8 mouse cellular contexts compared by ENCODE assay signal in genomic region chr14:100284861-100285655, GRCm38 (mm10). TPM values are rescaled to one million over a fixed set of nuclear protein-coding genes. Genes with fewer than 3 reads are reported as not detected.
DNase-seq lines count a peak whose midpoint lies in the region; ATAC-seq and TF ChIP-seq lines count a peak whose summit lies in the region.

No protein-coding gene starts in this region.

- no peaks in the 10 kb centered on the region for H3K36me3 ChIP-seq in ES-Bruce4 (ENCODE audit: control insufficient read depth, insufficient read depth, low read length, poor library complexity, severe bottlenecking)
- H3K36me3 ChIP-seq in forebrain, postnatal 0 days (ENCODE audit: insufficient read depth), result no peaks in the 10 kb centered on the region
- H3K36me3 ChIP-seq in neural tube, embryonic 14.5 days (ENCODE audit: control insufficient read depth, insufficient read depth, low read length), result no peaks in the 10 kb centered on the region
- H3K36me3 ChIP-seq in testis, adult 2 months (ENCODE audit: control insufficient read depth, insufficient read depth, low read length), result no peaks in the 10 kb centered on the region

- peak overlapping the region; percentile 98 for H3K4me2 ChIP-seq in forebrain, postnatal 0 days (ENCODE audit: low read depth)
- peak overlapping the region; percentile 73 for H3K4me2 ChIP-seq in neural tube, embryonic 14.5 days (ENCODE audit: low read depth, low read length)

- TF ChIP-seq POLR2A in ES-Bruce4 (IDR thresholded peaks at IDR 0.05; ENCODE audit: insufficient read depth, low read length), result no peak
- no peak for TF ChIP-seq POLR2A in testis, adult 2 months (IDR thresholded peaks at IDR 0.05; ENCODE audit: control insufficient read depth, low read depth, low read length)

- peak overlapping the region; percentile 84 for H3K9ac ChIP-seq in ES-Bruce4 (ENCODE audit: low read depth, poor library complexity, severe bottlenecking)
- H3K9ac ChIP-seq in forebrain, postnatal 0 days, result peak overlapping the region; percentile 91
- H3K9ac ChIP-seq in neural tube, embryonic 14.5 days (replicated peaks; ENCODE audit: low read depth, low read length), result peak overlapping the region; percentile 84

- TF ChIP-seq EP300 in ES-Bruce4 (IDR thresholded peaks at IDR 0.05; ENCODE audit: insufficient read depth, low read depth, low read length), result peak; percentile 47; the same call in 1 of the 2 replicates

- peak overlapping the region; percentile 79 for H3K4me3 ChIP-seq in ES-Bruce4 (ENCODE audit: low read depth, low read length)
- H3K4me3 ChIP-seq in forebrain, postnatal 0 days (ENCODE audit: low read depth, low read length), result peak overlapping the region; percentile 65
- H3K4me3 ChIP-seq in neural tube, embryonic 14.5 days (ENCODE audit: low read depth, low read length), result peak overlapping the region; percentile 55
- H3K4me3 ChIP-seq in testis, adult 2 months (ENCODE audit: control insufficient read depth, low read depth, low read length), result peak overlapping the region; percentile 63

- no peak for TF ChIP-seq CTCF in ES-Bruce4 (IDR thresholded peaks at IDR 0.05; ENCODE audit: low read depth, low read length)
- no peak for TF ChIP-seq CTCF in forebrain, postnatal 0 days (IDR thresholded peaks at IDR 0.05; ENCODE audit: low read depth)
- TF ChIP-seq CTCF in testis, adult 2 months (IDR thresholded peaks at IDR 0.05; ENCODE audit: control insufficient read depth, insufficient read depth, insufficient replicate concordance, low read depth, low read length), result no peak

- peak overlapping the region; percentile 93 for H3K27ac ChIP-seq in ES-Bruce4 (ENCODE audit: insufficient read depth, low read length)
- H3K27ac ChIP-seq in forebrain, postnatal 0 days (ENCODE audit: low read depth, low read length), result peak overlapping the region; percentile 95
- H3K27ac ChIP-seq in neural tube, embryonic 14.5 days (ENCODE audit: low read depth, low read length), result peak overlapping the region; percentile 96
- H3K27ac ChIP-seq in testis, adult 2 months (ENCODE audit: control insufficient read depth, insufficient read depth, low read depth, low read length), result no peak overlapping the region

- H3K4me1 ChIP-seq in ES-Bruce4 (ENCODE audit: control insufficient read depth, insufficient read depth, low read length), result no peaks in the 10 kb centered on the region
- no peaks in the 10 kb centered on the region for H3K4me1 ChIP-seq in forebrain, postnatal 0 days (ENCODE audit: insufficient read depth)
- H3K4me1 ChIP-seq in neural tube, embryonic 14.5 days (ENCODE audit: control insufficient read depth, insufficient read depth, low read length), result peaks cover 10% of the 10 kb centered on the region
- peaks cover 15% of the 10 kb centered on the region for H3K4me1 ChIP-seq in testis, adult 2 months (ENCODE audit: control insufficient read depth, insufficient read depth, low read length)

- intact Hi-C loops in heart, postnatal 25 days (cut with DNase I), result loop anchor here (2.0 to 10.0 kb wide), 8 partner anchors 73 to 470 kb away; no protein-coding TSS in a partner anchor

- 1% methylated on average over 45 of the region's 48 CpGs for WGBS in forebrain, postnatal 0 days
- under 1% methylated on average over 47 of the region's 48 CpGs for WGBS in neural tube, embryonic 14.5 days

- peak; percentile 72 for ATAC-seq in forebrain, postnatal 0 days
- peak; percentile 85 for ATAC-seq in neural tube, embryonic 14.5 days (ENCODE audit: low read depth)

- H3K9me3 ChIP-seq in ES-Bruce4 (replicated peaks; ENCODE audit: control insufficient read depth, insufficient read depth, low read length, poor library complexity, severe bottlenecking), result peaks cover 11% of the 10 kb centered on the region
- H3K9me3 ChIP-seq in forebrain, postnatal 0 days (ENCODE audit: low read length), result no peaks in the 10 kb centered on the region
- no peaks in the 10 kb centered on the region for H3K9me3 ChIP-seq in neural tube, embryonic 14.5 days (ENCODE audit: control insufficient read depth, low read length)

- peak; percentile 77 for DNase-seq in cerebellum, adult 11-12 months
- peak; percentile 84 for DNase-seq in forebrain, postnatal 0 days
- DNase-seq in heart, postnatal 25 days (ENCODE audit: low spot score), result peak; percentile 67
- peak; percentile 39 to 67 for DNase-seq in layer of hippocampus, adult 18-20 months (ENCODE audit: low spot score in 2 of 2)
- DNase-seq in lung, adult 18-20 months, result peak; percentile 71 to 76

- no peaks in the 10 kb centered on the region for H3K27me3 ChIP-seq in ES-Bruce4 (ENCODE audit: control insufficient read depth, insufficient read depth, low read length, poor library complexity, severe bottlenecking)
- no peaks in the 10 kb centered on the region for H3K27me3 ChIP-seq in forebrain, postnatal 0 days (ENCODE audit: insufficient read depth, low read length)
- no peaks in the 10 kb centered on the region for H3K27me3 ChIP-seq in neural tube, embryonic 14.5 days (ENCODE audit: control insufficient read depth, insufficient read depth, low read length)
- H3K27me3 ChIP-seq in testis, adult 2 months (ENCODE audit: control insufficient read depth, insufficient read depth, low read length), result no peaks in the 10 kb centered on the region

RNA-seq across cellular contexts. Expression of gene Klf12, which starts 0.6 kb away (rescaled TPM):
- polyA plus RNA-seq in ES-Bruce4 (2011; ENCODE audit: insufficient read depth, insufficient read length, low read depth, missing spikeins), result 5.9 and 8.2 TPM in 2 replicates
- 30.3 and 47.9 TPM in 2 replicates for total RNA-seq in forebrain, postnatal 0 days (2014; rRNA removed)
- 9.9 and 24.4 TPM in 2 replicates for polyA plus RNA-seq in forebrain, postnatal 0 days (2015; fragmentation: Nextera tagmentation; extraction: Ambion mirVana)
- total RNA-seq in heart, postnatal 25 days (2021), result 10 to 100 TPM; 16.2 to 18.6 TPM
- 10 to 100 TPM; 39.8 to 40.3 TPM for total RNA-seq in layer of hippocampus, adult 18-20 months (2021)
- polyA plus RNA-seq in neural tube, embryonic 14.5 days (2014; fragmentation: Nextera tagmentation; extraction: Ambion mirVana), result 43.6 and 43.7 TPM in 2 replicates
- polyA plus RNA-seq in testis, adult 2 months (2012; rRNA removed), result 7.5 and 7.9 TPM in 2 replicates
